Mouse (Mus musculus): ENCODE measurements around the gene Gm28897.
"Not testable (repeated sequence)": the region's sequence is repeated elsewhere in the genome, so short reads cannot be mapped to it uniquely, and the experiment has no call there.

Gene Gm28897

GRCm38 (mm10) chrY:80926695-80927094 is at the start of gene Gm28897:
Gm28897 (plus strand) TSS chrY:80926995.
- DNase-seq (ENCODE audit: low spot score): not testable (repeated sequence)
